Mouse (Mus musculus): ENCODE results near the gene Cited4. TPM values are rescaled to one million over a fixed set of nuclear protein-coding genes. Genes with fewer than 3 reads are reported as not detected.

Gene Cited4
- polyA plus RNA-seq, 1 experiment from 2014 or later, result 10.6 TPM

DNA sequence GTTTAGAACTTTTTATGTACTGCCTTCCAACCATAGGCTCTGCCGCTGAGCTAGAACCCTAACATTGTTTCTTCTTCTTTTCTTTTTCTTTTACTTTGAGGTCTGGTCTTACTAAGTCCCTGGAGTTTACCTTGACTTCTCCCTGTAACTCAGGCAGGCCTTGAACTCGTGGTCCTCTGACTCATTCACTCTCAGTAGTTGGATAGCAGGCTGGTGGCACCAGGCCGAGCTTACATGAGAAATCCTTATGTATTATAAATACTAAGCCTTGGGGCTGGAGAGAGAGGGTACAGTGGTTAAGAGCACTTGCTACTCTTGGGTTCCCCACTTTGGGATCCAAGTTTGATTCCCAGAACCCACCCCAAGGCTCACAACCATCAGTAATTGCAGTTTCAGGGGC lies 7.2 kb downstream of the Cited4 start:
- Histone ChIP-seq H3K4me3 (ENCODE audit: low read length) (no peak overlapping the region), H3K27me3 (ENCODE audit: insufficient read depth, low read length) (no peaks in the 10 kb centered on the region), H3K27ac (ENCODE audit: low read length) (no peak overlapping the region), H3K4me2 (replicated peaks; ENCODE audit: low read depth, low read length) (no peak overlapping the region), H3K36me3 (ENCODE audit: insufficient read depth, low read length) (no peaks in the 10 kb centered on the region), H3K9me3 (ENCODE audit: low read length) (no peaks in the 10 kb centered on the region), H3K4me1 (ENCODE audit: insufficient read depth, low read length) (no peaks in the 10 kb centered on the region), H3K9ac (replicated peaks; ENCODE audit: low read length) (no peak overlapping the region)
- 81% methylated on average over 3 of the region's 3 CpGs for WGBS
- ATAC-seq (ENCODE audit: low FRiP score, low TSS enrichment), result no peak

- no peaks in the 10 kb centered on the region for H3K4me1 ChIP-seq (ENCODE audit: insufficient read depth, low read length)
- H3K4me3 ChIP-seq (ENCODE audit: low read length), result no peak overlapping the region
- no peak overlapping the region for H3K27ac ChIP-seq (ENCODE audit: low read length)
- WGBS, result 77% methylated on average over 8 of the region's 8 CpGs
- H3K9ac ChIP-seq (replicated peaks; ENCODE audit: low read length), result no peak overlapping the region
- H3K36me3 ChIP-seq (ENCODE audit: insufficient read depth, low read length), result no peaks in the 10 kb centered on the region
- no peaks in the 10 kb centered on the region for H3K27me3 ChIP-seq (ENCODE audit: insufficient read depth, low read length)
- no peak overlapping the region for H3K4me2 ChIP-seq (replicated peaks; ENCODE audit: low read depth, low read length)
- H3K9me3 ChIP-seq (ENCODE audit: low read length), result no peaks in the 10 kb centered on the region
- no peak for ATAC-seq (ENCODE audit: low FRiP score, low TSS enrichment)
Observed at GRCm38 (mm10) chr4:120674775-120675451, 8.5 kb downstream of the Cited4 start.

DNA sequence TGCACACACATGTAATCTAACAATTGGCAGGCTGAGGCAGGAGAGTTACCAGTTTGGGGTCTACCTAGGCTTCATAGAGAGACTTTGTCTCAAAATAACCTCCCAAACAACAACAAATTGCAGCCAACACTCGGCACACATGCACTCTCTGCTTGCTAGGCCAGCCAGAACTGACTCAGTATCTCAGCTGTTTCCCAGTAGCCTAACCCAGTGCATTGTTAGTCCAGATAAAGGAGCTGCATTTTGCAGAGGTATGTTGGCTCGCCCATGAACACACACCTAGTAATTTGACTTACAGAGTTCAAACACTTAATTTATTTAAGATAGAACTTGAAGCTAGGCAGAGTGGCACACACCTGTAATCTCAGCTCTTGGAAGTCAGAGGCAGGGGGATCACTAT lies 9.3 kb downstream of the Cited4 start:
- no peaks in the 10 kb centered on the region for H3K9me3 ChIP-seq (ENCODE audit: low read length)
- H3K4me3 ChIP-seq (ENCODE audit: low read length), result no peak overlapping the region
- no peak for ATAC-seq (ENCODE audit: low FRiP score, low TSS enrichment)
- no peak overlapping the region for H3K4me2 ChIP-seq (replicated peaks; ENCODE audit: low read depth, low read length)
- no peak overlapping the region for H3K27ac ChIP-seq (ENCODE audit: low read length)
- no peaks in the 10 kb centered on the region for H3K27me3 ChIP-seq (ENCODE audit: insufficient read depth, low read length)
- H3K9ac ChIP-seq (replicated peaks; ENCODE audit: low read length), result no peak overlapping the region
- H3K36me3 ChIP-seq (ENCODE audit: insufficient read depth, low read length), result no peaks in the 10 kb centered on the region
- no peaks in the 10 kb centered on the region for H3K4me1 ChIP-seq (ENCODE audit: insufficient read depth, low read length)
- WGBS, result 72% methylated on average over 2 of the region's 2 CpGs

DNA sequence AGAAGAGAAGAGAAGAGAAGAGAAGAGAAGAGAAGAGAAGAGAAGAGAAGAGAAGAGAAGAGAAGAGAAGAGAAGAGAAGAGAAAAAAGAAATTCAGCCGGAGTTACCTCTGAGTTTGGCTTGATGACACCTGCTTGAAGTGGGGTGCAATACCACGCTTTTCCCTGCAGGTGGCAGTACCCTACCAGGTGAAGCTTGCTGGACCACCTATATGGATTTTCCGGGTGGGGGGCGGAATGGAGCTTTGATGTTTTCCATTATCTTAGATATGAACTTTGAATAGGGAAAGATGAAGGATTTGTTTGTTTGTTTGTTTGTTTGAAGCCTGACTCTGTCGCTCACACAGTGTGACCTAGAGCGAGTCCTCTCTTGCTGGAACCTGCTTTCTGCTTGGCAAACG lies 14.6 kb downstream of the Cited4 start:
- Histone ChIP-seq H3K27ac (ENCODE audit: low read length) (no peak overlapping the region), H3K9ac (replicated peaks; ENCODE audit: low read length) (no peak overlapping the region), H3K9me3 (ENCODE audit: low read length) (no peaks in the 10 kb centered on the region), H3K27me3 (ENCODE audit: insufficient read depth, low read length) (no peaks in the 10 kb centered on the region), H3K4me3 (ENCODE audit: low read length) (no peak overlapping the region), H3K4me2 (replicated peaks; ENCODE audit: low read depth, low read length) (no peak overlapping the region), H3K4me1 (ENCODE audit: insufficient read depth, low read length) (no peaks in the 10 kb centered on the region), H3K36me3 (ENCODE audit: insufficient read depth, low read length) (no peaks in the 10 kb centered on the region)
- no peak for ATAC-seq (ENCODE audit: low FRiP score, low TSS enrichment)
- 56% methylated on average over 7 of the region's 7 CpGs for WGBS

DNA sequence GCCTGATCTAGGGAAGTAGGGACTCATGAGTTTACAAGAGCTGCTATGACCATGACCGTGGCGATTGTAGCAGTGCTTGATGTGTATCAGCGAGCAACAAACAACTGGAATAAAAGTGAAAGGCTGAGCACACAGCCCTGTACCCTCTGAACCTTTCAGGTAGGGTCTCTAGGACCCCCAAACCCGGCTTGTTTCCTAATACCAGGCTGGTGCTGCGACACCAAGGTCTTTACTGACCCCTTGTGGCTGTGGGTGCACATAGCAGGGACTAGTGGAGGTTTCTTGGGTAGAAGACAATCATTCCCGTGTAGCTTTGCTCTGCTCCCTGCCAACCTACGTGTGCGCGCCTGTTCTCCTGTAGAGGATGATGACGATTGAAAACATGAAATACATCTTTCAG lies 15.8 kb downstream of the Cited4 start:
- 47% methylated on average over 10 of the region's 10 CpGs for WGBS
- H3K4me2 ChIP-seq (replicated peaks; ENCODE audit: low read depth, low read length), result no peak overlapping the region
- no peaks in the 10 kb centered on the region for H3K36me3 ChIP-seq (ENCODE audit: insufficient read depth, low read length)
- ATAC-seq (ENCODE audit: low FRiP score, low TSS enrichment), result no peak
- H3K4me1 ChIP-seq (ENCODE audit: insufficient read depth, low read length), result no peaks in the 10 kb centered on the region
- no peak overlapping the region for H3K27ac ChIP-seq (ENCODE audit: low read length)
- no peaks in the 10 kb centered on the region for H3K9me3 ChIP-seq (ENCODE audit: low read length)
- H3K9ac ChIP-seq (replicated peaks; ENCODE audit: low read length), result no peak overlapping the region
- no peak overlapping the region for H3K4me3 ChIP-seq (ENCODE audit: low read length)
- H3K27me3 ChIP-seq (ENCODE audit: insufficient read depth, low read length), result no peaks in the 10 kb centered on the region

DNA sequence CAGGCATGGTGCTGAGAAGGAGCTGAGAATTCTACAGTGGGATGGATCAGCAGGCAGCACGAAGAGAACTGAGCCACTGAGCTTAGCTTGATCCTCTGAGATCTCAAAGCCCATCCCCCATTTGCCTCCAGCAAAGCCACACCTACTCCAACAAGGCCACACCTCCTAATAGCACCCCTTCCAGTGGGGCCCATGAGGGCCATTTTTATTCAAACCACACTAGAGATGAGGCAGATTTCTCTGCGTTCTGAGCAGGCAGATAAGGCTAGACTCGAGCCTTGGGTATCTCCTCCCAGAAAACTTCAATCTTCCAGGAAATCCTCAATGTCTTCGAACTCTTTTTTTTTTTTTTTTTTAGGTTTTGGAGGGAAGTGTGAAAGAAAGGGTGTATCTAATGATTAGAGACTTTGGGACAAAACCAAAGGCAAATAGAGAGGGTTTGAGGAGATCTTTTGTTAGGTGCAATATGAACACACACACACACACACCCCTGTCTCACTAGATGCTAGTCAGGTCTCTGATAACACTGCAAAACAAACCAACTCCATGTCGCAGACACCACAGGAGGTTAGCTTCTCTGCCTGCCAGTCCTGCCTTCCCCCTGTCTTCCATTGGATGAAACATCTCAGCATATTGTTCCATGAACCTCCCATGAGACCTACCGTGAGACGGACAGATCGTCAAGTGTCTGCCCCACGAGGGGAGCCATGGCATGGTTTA lies 17.1 kb downstream of the Cited4 start:
- H3K4me2 ChIP-seq (replicated peaks; ENCODE audit: low read depth, low read length), result no peak overlapping the region
- H3K4me1 ChIP-seq (ENCODE audit: insufficient read depth, low read length), result no peaks in the 10 kb centered on the region
- H3K4me3 ChIP-seq (ENCODE audit: low read length), result no peak overlapping the region
- no peak for ATAC-seq (ENCODE audit: low FRiP score, low TSS enrichment)
- H3K9me3 ChIP-seq (ENCODE audit: low read length), result no peaks in the 10 kb centered on the region
- no peak overlapping the region for H3K9ac ChIP-seq (replicated peaks; ENCODE audit: low read length)
- H3K36me3 ChIP-seq (ENCODE audit: insufficient read depth, low read length), result no peaks in the 10 kb centered on the region
- H3K27ac ChIP-seq (ENCODE audit: low read length), result no peak overlapping the region
- 56% methylated on average over 9 of the region's 9 CpGs for WGBS
- H3K27me3 ChIP-seq (ENCODE audit: insufficient read depth, low read length), result no peaks in the 10 kb centered on the region

GRCm38 (mm10) chr4:120687282-120687681 lies 20.9 kb downstream of the Cited4 start:
- ATAC-seq (ENCODE audit: low FRiP score, low TSS enrichment), result no peak
- no peaks in the 10 kb centered on the region for H3K9me3 ChIP-seq (ENCODE audit: low read length)
- WGBS, result 21% methylated on average over 6 of the region's 6 CpGs
- H3K36me3 ChIP-seq (ENCODE audit: insufficient read depth, low read length), result no peaks in the 10 kb centered on the region
- no peak overlapping the region for H3K27ac ChIP-seq (ENCODE audit: low read length)
- no peaks in the 10 kb centered on the region for H3K4me1 ChIP-seq (ENCODE audit: insufficient read depth, low read length)
- H3K4me3 ChIP-seq (ENCODE audit: low read length), result no peak overlapping the region
- no peak overlapping the region for H3K9ac ChIP-seq (replicated peaks; ENCODE audit: low read length)
- no peaks in the 10 kb centered on the region for H3K27me3 ChIP-seq (ENCODE audit: insufficient read depth, low read length)
- H3K4me2 ChIP-seq (replicated peaks; ENCODE audit: low read depth, low read length), result no peak overlapping the region

DNA sequence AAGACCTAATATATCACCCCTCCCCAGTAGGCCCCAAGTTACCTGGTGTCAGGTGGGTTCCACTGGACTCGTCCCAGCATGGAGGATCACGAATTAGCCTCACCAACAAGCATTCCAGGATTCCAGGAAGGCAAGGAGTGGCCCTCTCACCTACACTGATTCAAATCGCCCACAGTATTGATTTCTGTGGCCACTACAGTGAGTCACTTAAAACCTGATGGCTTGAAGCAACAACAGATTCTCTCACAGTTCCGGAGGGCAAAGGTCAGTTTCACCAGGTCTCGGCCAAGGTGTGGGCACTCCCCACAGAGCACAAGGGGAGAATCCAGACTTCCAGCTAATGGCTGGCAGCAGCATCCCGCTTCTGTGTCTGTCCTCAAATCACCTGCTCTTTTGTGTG lies 22.9 kb downstream of the Cited4 start:
- WGBS, result 75% methylated on average over 6 of the region's 6 CpGs
- no peaks in the 10 kb centered on the region for H3K27me3 ChIP-seq (ENCODE audit: insufficient read depth, low read length)
- H3K27ac ChIP-seq (ENCODE audit: low read length), result no peak overlapping the region
- H3K4me3 ChIP-seq (ENCODE audit: low read length), result no peak overlapping the region
- no peaks in the 10 kb centered on the region for H3K36me3 ChIP-seq (ENCODE audit: insufficient read depth, low read length)
- H3K4me1 ChIP-seq (ENCODE audit: insufficient read depth, low read length), result no peaks in the 10 kb centered on the region
- ATAC-seq (ENCODE audit: low FRiP score, low TSS enrichment), result no peak
- H3K9me3 ChIP-seq (ENCODE audit: low read length), result no peaks in the 10 kb centered on the region
- no peak overlapping the region for H3K9ac ChIP-seq (replicated peaks; ENCODE audit: low read length)
- no peak overlapping the region for H3K4me2 ChIP-seq (replicated peaks; ENCODE audit: low read depth, low read length)

GRCm38 (mm10) chr4:120692717-120693116 lies 26.3 kb downstream of the Cited4 start:
- no peak for ATAC-seq (ENCODE audit: low FRiP score, low TSS enrichment)
- H3K4me2 ChIP-seq (replicated peaks; ENCODE audit: low read depth, low read length), result no peak overlapping the region
- H3K9me3 ChIP-seq (ENCODE audit: low read length), result no peaks in the 10 kb centered on the region
- no peak overlapping the region for H3K4me3 ChIP-seq (ENCODE audit: low read length)
- H3K4me1 ChIP-seq (ENCODE audit: insufficient read depth, low read length), result no peaks in the 10 kb centered on the region
- H3K36me3 ChIP-seq (ENCODE audit: insufficient read depth, low read length), result no peaks in the 10 kb centered on the region
- no peak overlapping the region for H3K27ac ChIP-seq (ENCODE audit: low read length)
- 45% methylated on average over 10 of the region's 10 CpGs for WGBS
- H3K27me3 ChIP-seq (ENCODE audit: insufficient read depth, low read length), result peaks cover 5% of the 10 kb centered on the region; the same call in 1 of the 2 replicates
- no peak overlapping the region for H3K9ac ChIP-seq (replicated peaks; ENCODE audit: low read length)

- Histone ChIP-seq H3K9ac (replicated peaks; ENCODE audit: low read length) (no peak overlapping the region), H3K4me2 (replicated peaks; ENCODE audit: low read depth, low read length) (no peak overlapping the region), H3K27me3 (ENCODE audit: insufficient read depth, low read length) (peaks cover 26% of the 10 kb centered on the region), H3K4me1 (ENCODE audit: insufficient read depth, low read length) (0 out of 2 replicates have a peak, but pooled peaks cover 4% of the 10 kb centered on the region), H3K36me3 (ENCODE audit: insufficient read depth, low read length) (no peaks in the 10 kb centered on the region), H3K9me3 (ENCODE audit: low read length) (no peaks in the 10 kb centered on the region), H3K27ac (ENCODE audit: low read length) (no peak overlapping the region), H3K4me3 (ENCODE audit: low read length) (no peak overlapping the region)
- 91% methylated on average over 8 of the region's 8 CpGs for WGBS
- ATAC-seq (ENCODE audit: low FRiP score, low TSS enrichment), result peak; percentile 56; the same call in 1 of the 2 replicates
Observed at GRCm38 (mm10) chr4:120697353-120697752, 31.0 kb downstream of the Cited4 start.

Measured in kidney, embryonic 16.5 days (tissue).